Mouse (Mus musculus): ENCODE data around the gene Cdh1. TPM values are rescaled to one million over a fixed set of nuclear protein-coding genes. Genes with fewer than 3 reads are reported as not detected.
A peak's percentile ranks its signal among the peaks of the same experiment; 100 is the strongest.
"Not testable (repeated sequence)": the region's sequence is repeated elsewhere in the genome, so short reads cannot be mapped to it uniquely, and the experiment has no call there.

Gene Cdh1
- under 1 TPM; 0.43 to 0.49 TPM for total RNA-seq (2021)
- long read RNA-seq, experiment 1, full-length matches to known transcripts = 1 of 2 reads
- long read RNA-seq, experiment 1, partial matches to known transcripts = 0 of 2 reads
- long read RNA-seq, experiment 1, other reads (novel, unspliced or antisense) = 1 of 2 reads
- long read RNA-seq, experiment 2 = 0 reads

DNA sequence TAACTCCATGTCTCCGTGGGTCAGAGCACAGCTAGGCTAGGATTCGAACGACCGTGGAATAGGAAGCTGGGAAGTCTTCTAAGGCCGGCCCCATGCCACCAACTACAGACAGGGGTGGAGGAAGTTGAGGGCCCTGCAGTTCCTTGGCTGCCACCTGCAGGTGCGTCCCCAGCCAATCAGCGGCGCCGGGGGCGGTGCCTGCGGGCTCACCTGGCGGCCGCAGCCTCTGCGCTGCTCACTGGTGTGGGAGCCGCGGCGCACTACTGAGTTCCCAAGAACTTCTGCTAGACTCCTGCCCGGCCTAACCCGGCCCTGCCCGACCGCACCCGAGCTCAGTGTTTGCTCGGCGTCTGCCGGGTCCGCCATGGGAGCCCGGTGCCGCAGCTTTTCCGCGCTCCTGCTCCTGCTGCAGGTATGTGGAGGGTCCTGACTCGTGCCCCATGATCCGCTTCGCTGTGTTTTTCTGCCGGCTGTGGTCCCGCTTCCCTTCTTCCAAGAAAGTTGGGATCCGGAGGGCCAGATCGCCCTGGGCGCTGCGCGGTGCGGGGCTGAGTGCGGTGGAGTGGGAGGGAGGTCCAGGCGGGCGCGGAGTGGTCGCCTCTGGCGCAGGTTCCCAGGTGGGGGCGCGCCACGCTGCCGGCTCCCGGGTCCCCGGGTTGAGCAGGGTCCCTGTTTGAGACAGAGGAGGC, at the start of gene Cdh1:
Gene Cdh1, plus strand, starts transcription at position 221 of the 689 bp plus-strand sequence.
- no peak for DNase-seq

DNA sequence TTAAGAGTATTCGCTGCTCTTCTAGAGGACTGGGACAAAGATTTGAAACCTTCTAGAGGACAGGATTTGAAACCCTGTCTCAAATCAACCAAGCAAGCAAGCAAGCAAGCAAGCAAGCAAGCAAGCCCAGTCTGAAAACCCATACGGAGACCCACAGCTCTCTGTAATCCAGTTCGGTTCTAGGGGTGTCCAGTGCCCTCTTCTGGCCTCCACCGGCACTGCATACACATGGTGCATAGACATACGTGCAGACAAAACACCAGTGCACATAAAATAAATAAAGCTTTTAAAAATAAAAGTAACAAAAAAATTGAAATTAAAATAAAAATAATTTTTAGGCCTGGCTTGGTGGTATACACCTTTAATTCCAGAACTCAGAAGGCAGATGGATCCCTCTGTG, 49.1 kb upstream of the Cdh1 start:
- no peak for DNase-seq

DNA sequence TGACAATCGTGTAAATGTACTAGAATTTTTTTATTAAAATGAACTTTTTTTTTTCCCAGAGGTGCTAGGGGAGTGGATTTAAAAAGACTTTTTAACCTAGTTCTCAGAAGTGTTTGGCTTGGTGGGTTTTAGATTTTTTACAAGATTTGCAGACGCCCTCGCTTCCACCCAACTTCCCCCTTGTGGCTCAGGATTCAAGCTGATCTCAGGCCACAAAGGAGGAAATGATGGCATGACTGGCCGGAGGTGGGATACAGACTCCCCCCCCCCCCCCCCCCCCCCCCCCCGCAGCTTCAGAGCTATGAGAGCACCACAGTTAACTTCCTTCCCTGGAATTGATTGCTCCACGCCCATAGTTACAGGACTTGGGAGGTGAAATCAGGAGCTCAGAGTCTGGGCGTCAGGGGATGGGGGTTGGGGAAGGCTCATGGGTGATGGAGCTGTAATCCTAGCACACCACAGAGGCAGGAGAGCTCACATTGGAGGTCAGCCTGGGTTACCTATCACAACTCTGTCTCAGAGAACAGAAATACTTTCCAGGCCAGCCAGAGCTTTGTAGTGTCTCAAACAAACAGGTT, 47.0 kb upstream of the Cdh1 start:
- DNase-seq = no peak

DNA sequence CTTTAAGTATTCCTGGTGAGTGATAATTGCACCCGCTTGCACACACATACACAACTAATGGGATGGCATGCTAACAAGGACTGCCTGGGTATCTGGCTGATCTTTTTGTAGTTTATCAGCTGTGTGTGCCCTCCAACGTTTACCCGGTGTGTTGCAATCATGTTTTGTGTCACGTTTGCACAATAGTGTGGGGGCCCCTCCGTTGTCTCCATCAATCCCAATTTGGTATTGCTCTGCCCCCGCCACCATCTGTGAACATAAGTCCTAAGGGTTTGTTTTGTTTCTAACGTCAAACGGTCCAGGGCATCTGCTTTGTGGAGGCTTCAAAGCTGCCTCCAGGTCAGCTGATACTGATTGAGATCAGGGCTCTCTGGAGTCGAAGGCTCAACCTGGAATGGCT, 43.3 kb upstream of the Cdh1 start:
- DNase-seq = no peak

DNA sequence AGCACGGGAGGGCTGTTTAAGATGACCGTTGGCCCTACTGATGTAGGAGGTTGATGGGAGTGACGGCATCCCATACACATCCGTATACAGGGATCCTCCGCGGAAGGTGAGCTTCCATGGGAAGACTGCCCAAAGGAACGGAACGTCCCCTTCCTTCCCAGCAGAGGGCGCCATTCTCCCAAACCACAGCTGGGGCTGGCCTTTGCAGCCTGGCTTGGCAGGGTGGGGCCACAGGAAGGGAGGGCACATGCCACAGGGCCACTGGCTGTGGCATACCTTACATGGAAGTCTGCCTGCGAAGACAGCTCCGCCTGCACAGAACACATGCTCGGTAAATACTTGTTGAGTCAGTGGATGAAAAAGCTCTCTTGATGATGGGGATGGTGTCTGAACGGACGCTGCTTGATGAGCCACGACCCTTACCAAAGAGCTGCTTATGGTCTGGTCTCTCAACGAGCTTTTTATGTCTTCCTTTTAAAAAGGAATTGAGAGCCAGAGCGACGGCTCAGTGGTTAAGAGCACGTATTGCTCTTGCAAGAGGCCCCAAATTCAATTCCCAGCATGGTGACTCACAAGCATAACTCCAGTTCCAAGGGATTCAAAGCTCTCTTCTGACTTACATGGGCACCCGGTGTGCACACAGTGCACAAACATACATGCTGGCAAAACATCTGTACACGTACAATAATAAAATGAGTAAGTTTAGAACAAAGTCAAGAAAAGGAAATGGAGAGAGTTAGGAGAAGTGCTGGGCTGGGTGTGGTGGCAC, 41.9 kb upstream of the Cdh1 start:
- DNase-seq = peak; percentile 69

DNA sequence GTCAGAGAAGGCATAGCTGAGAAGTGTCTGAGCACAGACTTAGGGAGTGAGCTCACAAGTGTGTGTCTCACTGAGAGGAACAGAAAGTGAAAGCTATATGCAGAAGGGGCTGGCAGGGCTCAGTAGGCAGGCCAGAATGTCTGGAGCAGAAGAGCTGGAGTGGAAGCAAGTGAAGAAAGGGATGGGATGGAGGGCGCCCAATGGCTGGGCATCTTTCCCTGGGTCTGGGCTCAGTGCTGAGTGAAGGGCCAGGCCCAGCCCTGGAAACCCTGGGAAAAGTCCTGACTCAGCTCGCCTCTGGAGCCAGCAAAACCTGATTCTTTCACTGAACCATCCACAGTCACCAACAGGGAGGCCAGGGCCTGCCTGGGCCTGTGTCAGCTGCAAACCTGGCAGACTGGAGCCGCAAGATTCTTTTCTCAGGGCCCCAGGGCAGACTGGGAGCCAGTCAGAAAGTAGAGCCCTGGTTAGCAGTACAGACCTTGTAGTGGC, 39.4 kb upstream of the Cdh1 start:
- peak; percentile 24 for DNase-seq

DNA sequence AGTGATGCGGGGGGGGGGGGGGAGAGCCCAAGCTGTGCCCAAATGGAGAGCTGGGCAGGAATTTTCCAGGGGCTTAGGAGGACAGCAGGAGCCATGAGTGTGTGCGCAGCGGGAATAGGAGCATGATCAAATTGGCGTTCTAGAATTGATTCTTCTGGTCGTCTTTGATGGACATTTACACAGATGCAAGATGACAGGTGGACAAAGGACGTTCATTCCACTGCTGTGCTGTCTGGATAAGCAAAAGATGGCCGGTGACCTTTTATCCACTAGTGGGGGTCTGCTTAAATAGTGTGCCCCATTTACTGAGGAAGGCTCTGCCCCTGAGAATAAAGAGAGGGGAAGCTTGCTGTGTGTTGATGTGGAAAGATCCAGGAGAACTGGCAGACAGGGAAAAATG, 34.1 kb upstream of the Cdh1 start:
- no peak for DNase-seq

DNA sequence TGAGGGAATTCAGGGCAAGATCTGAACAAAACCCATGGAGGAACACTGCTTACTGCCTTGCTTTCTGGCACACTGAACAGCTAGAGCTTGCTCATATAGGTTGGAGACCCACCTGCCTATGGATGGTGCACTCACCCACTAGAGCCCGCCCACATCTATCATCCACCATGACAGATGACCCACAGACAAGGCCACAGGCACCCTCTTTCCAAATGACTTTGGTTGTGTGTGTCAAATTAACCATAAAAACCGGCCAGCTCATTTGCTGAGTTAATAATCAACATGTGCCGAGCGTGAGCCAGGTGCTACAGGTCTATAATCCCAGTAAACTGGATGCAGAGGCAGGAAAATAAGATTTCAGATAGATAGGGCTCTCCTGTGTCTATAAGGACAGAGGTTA, 32.8 kb upstream of the Cdh1 start:
- DNase-seq = no peak

DNA sequence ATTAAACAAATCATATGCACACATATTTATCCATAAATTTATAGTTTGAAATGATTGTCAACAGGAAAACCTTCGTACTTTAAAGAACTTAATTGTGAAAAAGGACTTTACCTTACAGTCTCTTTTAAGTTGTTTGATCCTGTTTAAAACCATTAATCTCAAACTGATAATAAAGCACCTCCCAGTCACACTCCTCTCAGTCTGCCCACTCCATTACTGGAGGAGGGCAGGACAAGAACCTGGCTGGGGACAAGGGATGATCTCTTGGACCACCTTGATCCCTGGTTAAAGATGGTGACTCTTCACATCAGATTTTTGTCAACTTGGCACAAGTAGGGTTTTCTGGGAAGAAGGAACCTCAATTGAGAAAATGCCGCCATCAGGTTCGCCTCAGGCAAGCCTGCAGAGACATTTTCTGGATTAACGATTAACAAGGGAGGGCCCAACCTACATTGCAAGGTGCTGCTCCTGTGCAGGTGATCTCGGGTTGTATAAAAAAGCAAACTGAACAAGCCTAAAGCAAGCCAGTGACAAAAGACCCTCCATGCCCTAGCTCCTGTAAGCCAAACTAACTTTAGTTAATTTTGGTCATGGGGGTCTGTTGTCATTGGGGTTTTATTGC, 31.5 kb upstream of the Cdh1 start:
- no peak for DNase-seq

DNA sequence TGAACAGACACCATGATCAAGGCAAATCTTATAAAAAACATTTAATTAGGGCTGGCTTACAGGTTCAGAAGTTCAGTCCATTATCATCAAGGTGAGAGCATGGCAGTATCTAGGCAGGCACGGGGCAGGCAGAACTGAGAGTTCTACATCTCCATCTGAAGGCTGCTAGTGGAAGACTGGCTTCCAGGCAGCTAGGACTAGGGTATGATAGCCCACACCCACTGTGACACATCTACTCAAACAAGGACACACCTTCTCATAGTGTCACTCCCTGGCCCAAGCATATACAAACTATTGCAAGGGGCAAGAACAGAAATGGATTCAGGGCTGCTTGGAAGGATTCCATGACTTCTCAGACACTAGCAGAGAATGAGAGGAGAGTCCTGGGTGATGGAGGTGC, 31.0 kb upstream of the Cdh1 start:
- not testable (repeated sequence) for DNase-seq

DNA sequence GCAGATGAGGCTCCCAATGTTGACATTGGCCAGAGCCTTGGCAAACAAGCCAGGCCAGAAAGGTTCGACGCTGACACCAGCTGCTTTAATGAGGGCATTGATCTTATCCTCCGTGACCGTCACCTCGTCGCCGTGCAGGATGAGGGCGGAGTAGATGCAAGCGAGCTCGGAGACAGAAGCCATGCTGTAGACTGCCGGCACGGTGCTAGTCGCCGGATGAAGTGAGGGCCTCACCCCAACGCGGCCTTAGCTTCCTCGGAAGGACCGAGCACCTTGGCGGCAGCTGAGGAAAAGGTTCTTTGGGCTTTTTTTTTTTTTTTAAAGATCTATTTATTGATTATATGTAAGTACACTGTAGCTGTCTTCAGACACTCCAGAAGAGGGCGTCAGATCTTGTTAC, 30.0 kb upstream of the Cdh1 start, which contains the start of gene Gm10073:
Gene Gm10073, minus strand, starts transcription at position 294 of the 400 bp plus-strand sequence.
- not testable (repeated sequence) for DNase-seq

DNA sequence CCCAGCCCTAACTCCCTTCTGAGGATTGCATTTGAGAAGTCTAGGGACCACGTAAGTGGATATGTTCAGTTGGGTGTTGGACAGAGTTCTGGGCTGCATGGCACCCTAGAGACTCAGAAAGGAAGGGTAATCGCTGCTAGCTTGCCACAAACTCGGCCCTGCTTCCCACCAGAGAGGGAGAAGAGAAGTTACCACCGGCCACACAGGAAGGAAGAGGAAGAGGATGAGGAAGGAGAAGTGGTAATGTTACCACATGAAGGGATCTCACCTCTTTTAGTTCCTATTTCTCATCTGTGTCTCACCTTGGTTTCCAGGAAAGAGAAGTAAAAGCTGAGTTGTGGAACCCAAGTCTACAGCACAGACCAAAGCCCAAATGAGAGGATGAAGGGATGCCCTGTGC, 28.9 kb upstream of the Cdh1 start:
- no peak for DNase-seq

DNA sequence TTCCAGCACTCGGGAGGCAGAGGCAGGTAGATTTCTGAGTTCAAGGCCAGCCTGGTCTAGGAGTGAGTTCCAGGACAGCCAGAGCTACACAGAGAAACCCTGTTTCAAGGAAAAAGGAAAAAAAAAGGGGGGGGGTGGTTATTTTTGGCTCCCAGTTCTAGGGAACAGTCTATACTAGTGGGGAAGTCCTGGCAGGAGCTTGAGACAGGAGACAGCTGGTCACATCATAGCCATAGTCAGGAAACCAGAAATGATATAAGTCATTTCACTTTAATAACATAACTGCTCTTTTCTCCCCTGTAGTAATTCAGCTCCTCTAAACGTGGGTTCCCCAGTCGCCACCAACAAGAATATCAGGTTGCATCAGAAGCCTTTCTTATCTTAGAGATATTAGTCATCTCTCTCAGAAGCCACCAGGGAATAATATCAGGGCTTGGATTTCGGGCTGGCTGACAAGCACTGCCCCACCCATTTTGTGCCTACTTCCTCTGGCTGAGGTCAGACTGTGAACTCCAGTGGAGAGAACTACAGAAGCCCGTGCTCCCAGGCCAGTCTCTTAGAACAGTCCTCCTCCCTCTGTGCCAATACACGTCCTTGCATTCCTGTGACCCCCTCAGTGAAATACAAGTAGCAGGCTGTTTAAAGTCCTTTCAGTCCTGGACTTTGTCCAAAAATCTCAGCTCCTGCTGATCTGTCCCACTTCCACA, 26.1 kb upstream of the Cdh1 start:
- DNase-seq = peak; percentile 26

DNA sequence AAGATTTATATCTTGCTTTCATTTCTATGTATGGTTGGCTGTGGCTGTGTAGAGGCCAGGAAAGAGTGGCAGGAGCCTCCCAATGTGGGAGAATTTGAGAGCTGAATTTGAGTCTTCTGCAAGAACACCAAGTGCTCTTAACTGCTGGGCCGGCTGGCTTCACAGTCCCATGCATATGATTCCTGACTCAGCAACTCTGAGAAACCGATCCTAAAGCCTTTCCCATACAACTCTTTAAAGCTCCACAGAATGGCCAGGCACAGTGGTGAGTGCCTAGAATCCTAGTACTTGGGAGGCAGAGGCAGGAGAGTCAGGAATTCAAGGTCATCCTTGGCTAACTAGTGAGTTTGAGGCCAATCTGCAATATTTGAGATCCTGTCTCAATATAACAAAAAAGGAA, 23.6 kb upstream of the Cdh1 start:
- no peak for DNase-seq

DNA sequence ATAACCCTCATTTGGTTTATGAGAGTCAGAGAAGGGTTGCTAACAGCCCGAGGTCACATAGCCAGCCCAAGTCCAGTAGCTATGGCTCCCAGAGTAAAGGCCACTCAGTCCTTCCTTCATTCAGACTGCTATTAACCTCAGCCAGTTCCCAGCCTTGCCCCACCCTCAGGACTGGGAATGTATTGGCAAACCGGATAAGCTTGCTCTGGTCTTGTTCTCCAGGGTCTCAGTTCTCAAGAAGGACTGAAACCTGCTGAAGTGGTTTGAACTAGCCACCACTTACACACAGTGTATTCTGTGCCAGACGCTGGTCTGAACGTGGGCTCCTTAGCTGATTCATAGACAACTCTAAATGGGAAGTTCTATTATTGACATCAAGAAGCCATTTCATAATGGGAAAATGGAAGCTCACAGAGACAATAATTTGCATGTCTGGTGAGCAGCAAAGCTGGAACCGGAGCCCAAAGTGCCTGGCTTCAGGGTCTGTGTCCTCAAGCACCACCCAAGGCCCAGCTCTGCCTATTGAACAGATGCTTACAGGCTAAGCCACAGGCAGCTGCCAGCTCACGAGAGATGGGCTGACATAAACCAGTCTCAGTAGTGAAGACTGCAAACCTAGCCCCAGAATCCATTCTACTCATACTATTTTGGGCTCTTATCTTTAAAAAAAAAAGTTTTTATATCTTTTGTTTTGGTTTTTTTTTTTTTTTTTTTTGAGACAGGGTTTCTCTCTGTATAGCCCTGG, 21.6 kb upstream of the Cdh1 start:
- no peak for DNase-seq

DNA sequence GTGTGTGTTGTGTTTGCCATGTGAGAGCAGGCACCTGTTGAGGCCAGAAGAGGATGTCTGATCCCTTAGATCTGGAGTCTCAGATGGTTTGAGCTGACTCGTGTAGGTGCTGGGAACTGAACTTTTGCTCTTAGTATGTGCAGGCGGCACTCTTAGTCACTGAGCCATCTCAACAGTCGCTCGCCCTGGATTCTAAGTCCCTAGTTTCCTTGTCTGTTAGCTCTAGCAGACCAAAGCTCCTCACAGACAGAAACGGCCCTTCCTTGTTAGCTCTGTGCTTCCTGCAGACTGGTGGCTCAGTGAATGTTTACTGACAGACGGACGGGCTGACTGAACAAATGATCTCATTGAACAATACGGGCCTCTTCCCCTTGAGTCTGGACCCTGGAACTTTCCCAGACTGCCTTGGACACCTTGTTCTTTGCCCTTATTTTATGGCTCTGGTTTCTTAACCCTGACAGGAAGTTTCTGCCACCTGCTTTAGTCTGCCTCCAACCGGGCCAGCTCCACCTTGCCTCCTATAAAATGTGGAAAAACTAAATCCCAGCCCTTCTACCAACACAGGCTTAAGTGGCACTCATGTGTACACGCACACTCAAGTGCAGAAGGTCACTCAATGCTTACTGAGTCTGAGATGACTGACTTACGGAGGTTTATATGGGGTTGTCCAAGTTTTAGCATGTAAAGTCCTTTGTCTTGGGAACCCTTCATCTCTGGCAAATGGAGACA, 18.0 kb upstream of the Cdh1 start:
- DNase-seq = no peak

DNA sequence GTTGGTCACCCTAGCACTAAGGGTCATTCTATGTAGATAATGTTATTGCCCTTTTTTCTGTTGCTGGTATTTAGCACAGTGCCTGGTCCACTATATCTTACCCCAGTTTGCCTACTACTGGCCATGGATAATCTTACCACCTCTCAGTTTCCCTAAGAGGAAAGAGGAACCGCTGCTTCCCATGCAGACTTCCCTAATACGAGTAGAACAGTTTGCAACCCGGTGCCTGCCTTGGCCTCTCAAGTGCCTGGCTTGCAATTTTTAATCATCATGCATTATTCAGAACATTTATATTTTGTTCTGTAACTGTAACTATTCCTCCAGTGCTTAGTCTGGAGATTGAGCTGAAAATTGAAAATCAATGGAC, 17.5 kb upstream of the Cdh1 start:
- no peak for DNase-seq

DNA sequence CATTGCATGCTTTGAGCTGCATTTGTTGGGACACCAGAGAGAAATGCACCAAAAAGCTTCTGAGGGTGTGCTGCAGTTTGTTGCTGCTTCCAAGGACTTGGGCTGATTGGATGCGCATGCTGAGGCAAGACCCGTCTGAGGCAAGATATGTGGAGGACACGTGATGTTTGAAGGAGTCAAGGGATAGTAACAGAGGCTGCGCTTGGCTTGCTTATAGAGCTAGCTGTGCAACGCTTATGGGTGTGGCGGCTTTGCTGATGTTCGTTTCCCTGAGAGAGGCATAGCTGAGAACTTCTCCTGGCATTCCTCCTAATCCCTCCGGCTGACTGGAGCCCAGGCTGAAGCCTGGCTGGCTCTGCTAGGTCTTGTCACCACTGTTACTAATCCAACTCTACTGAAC, 16.3 kb upstream of the Cdh1 start:
- DNase-seq = no peak

DNA sequence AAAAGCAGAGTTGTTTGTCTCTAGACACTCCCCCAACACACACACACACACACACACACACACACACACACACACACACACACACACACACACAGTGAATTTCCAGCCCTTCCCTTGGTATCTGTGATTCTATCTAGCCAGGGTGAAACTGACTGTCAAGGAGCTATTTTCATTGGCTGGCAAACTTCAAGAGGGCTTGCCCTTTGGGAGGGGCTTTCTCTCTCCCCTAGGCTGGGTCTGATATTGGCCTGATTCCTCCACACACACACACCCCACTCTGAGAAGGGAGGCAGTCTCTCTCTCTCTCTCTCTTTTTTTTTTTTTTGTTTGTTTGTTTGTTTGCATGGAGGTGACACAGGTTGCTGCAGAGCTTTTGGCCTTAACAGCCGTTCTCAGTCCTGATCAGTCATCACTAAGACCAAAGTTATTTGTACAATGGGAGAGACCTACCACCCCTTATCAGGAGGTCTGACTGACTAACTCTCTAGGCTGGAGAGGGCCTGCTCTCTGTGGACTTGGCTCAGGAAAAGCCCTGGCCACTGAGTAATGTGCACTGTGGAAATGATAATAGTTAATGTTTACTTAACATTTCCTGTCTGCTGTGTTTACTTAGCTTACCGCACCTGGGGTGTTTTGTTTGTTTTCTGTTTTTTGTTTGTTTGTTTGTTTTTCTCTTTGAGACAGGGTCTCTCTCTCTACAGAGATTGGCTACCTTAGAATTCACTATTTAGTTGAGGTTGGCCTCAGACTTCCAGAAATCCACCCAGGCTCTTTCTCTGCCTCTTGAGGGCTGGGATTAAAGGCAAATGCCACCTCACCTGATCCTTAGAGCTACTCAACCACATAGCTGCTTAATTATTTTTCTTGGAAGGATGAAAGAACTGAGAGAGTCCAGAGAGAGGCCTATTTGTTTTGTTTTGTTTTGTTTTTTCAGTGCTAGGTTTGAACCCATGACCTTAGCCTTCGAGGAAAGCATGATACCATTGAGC, 14.4 kb upstream of the Cdh1 start:
- no peak for DNase-seq

Data from gastrocnemius, postnatal 25 days (tissue).